Mouse (Mus musculus) kidney, postnatal 4 days (tissue): ENCODE measurements around the gene Irf6.

Experiments
- DNase-seq, 2 experiments: peaks; one replicate each; pipeline ENCODE4 v3.0.0; 2021; ENCODE audit warnings: mixed read lengths in 2 of 2

The Irf6 gene

GRCm38 (mm10) chr1:193152872-193153271 lies at the start of gene Irf6:
TSS of gene Irf6 (plus strand) at chr1:193153111.
- peak; percentile 81 to 89 for DNase-seq

- DNase-seq, result no peak
Observed at GRCm38 (mm10) chr1:193112093-193112492, 40.8 kb upstream of the Irf6 start.

GRCm38 (mm10) chr1:193122793-193123192 lies 30.1 kb upstream of the Irf6 start:
- DNase-seq, result no peak

- DNase-seq, result no peak
Observed at GRCm38 (mm10) chr1:193123290-193123689, 29.6 kb upstream of the Irf6 start.

- no peak for DNase-seq
Observed at GRCm38 (mm10) chr1:193125835-193126234, 27.1 kb upstream of the Irf6 start.

GRCm38 (mm10) chr1:193128055-193128454 lies 24.9 kb upstream of the Irf6 start:
- no peak for DNase-seq

GRCm38 (mm10) chr1:193129321-193129720 lies 23.6 kb upstream of the Irf6 start:
- DNase-seq, result no peak

GRCm38 (mm10) chr1:193129786-193130455 lies 23.0 kb upstream of the Irf6 start, which contains the start of gene Diexf:
TSS of gene Diexf (minus strand) at chr1:193130272.
- DNase-seq, result peak; percentile 99 to 100

GRCm38 (mm10) chr1:193130456-193130825 lies 22.5 kb upstream of the Irf6 start:
- DNase-seq, result no peak

- DNase-seq, result no peak
Observed at GRCm38 (mm10) chr1:193130839-193131238, 22.1 kb upstream of the Irf6 start.

GRCm38 (mm10) chr1:193131311-193131948 lies 21.5 kb upstream of the Irf6 start:
- DNase-seq, result no peak

- DNase-seq, result no peak
Observed at GRCm38 (mm10) chr1:193132385-193132784, 20.5 kb upstream of the Irf6 start.

- no peak for DNase-seq
Observed at GRCm38 (mm10) chr1:193133726-193134125, 19.2 kb upstream of the Irf6 start.

- no peak for DNase-seq
Observed at GRCm38 (mm10) chr1:193138087-193138486, 14.8 kb upstream of the Irf6 start.

GRCm38 (mm10) chr1:193138669-193139068 lies 14.2 kb upstream of the Irf6 start:
- DNase-seq, result peak in 1 of 2 experiments; percentile 16

GRCm38 (mm10) chr1:193141118-193141517 lies 11.8 kb upstream of the Irf6 start:
- no peak for DNase-seq

- DNase-seq, result no peak
Observed at GRCm38 (mm10) chr1:193142517-193143062, 10.3 kb upstream of the Irf6 start.

- DNase-seq, result no peak
Observed at GRCm38 (mm10) chr1:193144516-193144915, 8.4 kb upstream of the Irf6 start.

GRCm38 (mm10) chr1:193145101-193145500 lies 7.8 kb upstream of the Irf6 start:
- DNase-seq, result no peak

GRCm38 (mm10) chr1:193146416-193146815 lies 6.5 kb upstream of the Irf6 start:
- DNase-seq, result no peak

- no peak for DNase-seq
Observed at GRCm38 (mm10) chr1:193149231-193149630, 3.7 kb upstream of the Irf6 start.

GRCm38 (mm10) chr1:193151134-193151533 lies 1.8 kb upstream of the Irf6 start:
- no peak for DNase-seq

- peak; percentile 37 to 54 for DNase-seq
Observed at GRCm38 (mm10) chr1:193153561-193153960, 650 bp downstream of the Irf6 start.
